Mouse (Mus musculus): ENCODE measurements around the gene Fcrl6. TPM values are rescaled to one million over a fixed set of nuclear protein-coding genes. Genes with fewer than 3 reads are reported as not detected.

Gene Fcrl6
- not detected for polyA plus RNA-seq (2012; fragmentation: generic; extraction: Trizol)
- long read RNA-seq, experiment 1, result 0 reads
- long read RNA-seq, experiment 2, result 0 reads

DNA sequence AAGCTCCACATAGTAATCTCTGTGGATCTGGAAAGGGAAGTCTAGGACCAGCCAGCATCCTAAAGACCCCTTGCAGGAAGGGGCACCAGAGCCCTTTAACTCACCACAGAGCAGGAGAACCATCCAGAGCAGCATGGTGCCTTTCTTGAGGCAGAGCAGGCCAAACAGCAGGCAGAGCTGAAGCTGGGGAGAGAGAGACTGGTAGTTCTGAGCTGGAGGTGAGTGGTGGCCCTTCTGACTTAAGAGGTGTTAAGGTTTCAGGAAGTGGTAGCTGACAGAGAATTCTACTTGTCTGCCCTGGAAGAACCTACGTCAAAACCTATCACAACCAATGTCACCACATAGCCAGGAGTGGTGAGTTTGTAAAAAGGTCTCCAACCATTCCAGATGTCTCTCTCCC is at the start of gene Fcrl6:
Gene Fcrl6 (minus strand): TSS at position 226 of the 400 bp plus-strand sequence.
- Histone ChIP-seq H3ac (ENCODE audit: control insufficient read depth, insufficient read length, low read depth) (no peak within 1 kb of the TSS), H3K4me3 (ENCODE audit: insufficient read depth, poor library complexity, severe bottlenecking) (no peak within 1 kb of the TSS), H3K79me2 (ENCODE audit: control insufficient read depth, insufficient read depth) (no peaks in the 10 kb centered on the region), H3K36me3 (ENCODE audit: control insufficient read depth, insufficient read depth) (no peaks in the 10 kb centered on the region), H3K79me3 (ENCODE audit: low read depth) (no peaks in the 10 kb centered on the region), H3K27me3 (ENCODE audit: control insufficient read depth, insufficient read depth, insufficient read length) (no peaks in the 10 kb centered on the region)
- TF ChIP-seq CEBPB (IDR thresholded peaks at IDR 0.05; ENCODE audit: low read depth), result no peak
- no peak for TF ChIP-seq CTCF (IDR thresholded peaks at IDR 0.05; ENCODE audit: control insufficient read depth, insufficient read depth, insufficient read length)
- TF ChIP-seq MAX (IDR thresholded peaks at IDR 0.05), result no peak
- TF ChIP-seq MYOD1 (IDR thresholded peaks at IDR 0.05; ENCODE audit: control insufficient read depth, insufficient read length, low read depth), result no peak
- no peak for TF ChIP-seq MYOG (IDR thresholded peaks at IDR 0.05; ENCODE audit: control insufficient read depth, extremely low read depth, insufficient read length)
- no peak for TF ChIP-seq FOSL1 (IDR thresholded peaks at IDR 0.05; ENCODE audit: insufficient read depth, low read length, poor library complexity, severe bottlenecking)
- TF ChIP-seq USF1 (IDR thresholded peaks at IDR 0.05; ENCODE audit: low read depth), result no peak

DNA sequence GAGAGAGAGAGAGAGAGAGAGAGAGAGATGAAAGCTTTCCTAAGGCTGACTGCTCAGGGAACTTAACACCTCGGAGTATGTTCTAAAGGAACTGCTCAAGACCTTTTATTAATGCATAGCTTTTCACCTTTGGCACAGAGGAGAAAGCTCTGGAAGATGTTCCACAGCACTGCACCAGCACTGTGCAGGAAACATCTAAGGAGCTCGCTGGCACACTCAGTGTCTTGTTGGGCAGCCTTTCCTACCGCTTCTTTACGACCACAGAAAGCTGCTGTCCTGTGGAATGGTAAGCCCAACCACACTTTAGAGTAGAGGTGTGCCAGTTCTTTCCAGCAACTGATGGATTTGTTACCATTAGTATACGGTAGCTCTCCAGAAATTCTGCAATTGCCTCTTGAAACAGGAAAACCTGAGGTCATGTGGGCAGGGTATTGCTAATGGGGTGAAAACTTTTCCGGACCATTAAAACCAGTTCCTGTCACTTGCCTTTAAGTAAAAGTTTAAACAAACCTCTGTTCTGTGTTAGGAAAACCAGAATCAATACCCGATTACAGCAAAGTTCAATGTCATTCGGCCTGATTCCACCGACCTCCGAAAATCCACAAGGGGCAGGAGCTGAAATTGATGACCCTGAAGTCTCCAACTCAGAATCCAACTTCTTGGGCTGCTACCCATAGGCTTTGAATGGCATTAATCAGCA is 49.1 kb upstream of the Fcrl6 start:
- no peaks in the 10 kb centered on the region for H3K27me3 ChIP-seq (ENCODE audit: control insufficient read depth, insufficient read depth, insufficient read length)
- H3K36me3 ChIP-seq (ENCODE audit: control insufficient read depth, insufficient read depth), result no peaks in the 10 kb centered on the region
- H3ac ChIP-seq (ENCODE audit: control insufficient read depth, insufficient read length, low read depth), result no peak overlapping the region
- H3K79me2 ChIP-seq (ENCODE audit: control insufficient read depth, insufficient read depth), result no peaks in the 10 kb centered on the region
- H3K4me3 ChIP-seq (ENCODE audit: insufficient read depth, poor library complexity, severe bottlenecking), result no peak overlapping the region
- TF ChIP-seq USF1 (IDR thresholded peaks at IDR 0.05; ENCODE audit: low read depth), result no peak
- no peak for TF ChIP-seq MYOD1 (IDR thresholded peaks at IDR 0.05; ENCODE audit: control insufficient read depth, insufficient read length, low read depth)
- TF ChIP-seq CTCF (IDR thresholded peaks at IDR 0.05; ENCODE audit: control insufficient read depth, insufficient read depth, insufficient read length), result no peak
- no peaks in the 10 kb centered on the region for H3K79me3 ChIP-seq (ENCODE audit: low read depth)

DNA sequence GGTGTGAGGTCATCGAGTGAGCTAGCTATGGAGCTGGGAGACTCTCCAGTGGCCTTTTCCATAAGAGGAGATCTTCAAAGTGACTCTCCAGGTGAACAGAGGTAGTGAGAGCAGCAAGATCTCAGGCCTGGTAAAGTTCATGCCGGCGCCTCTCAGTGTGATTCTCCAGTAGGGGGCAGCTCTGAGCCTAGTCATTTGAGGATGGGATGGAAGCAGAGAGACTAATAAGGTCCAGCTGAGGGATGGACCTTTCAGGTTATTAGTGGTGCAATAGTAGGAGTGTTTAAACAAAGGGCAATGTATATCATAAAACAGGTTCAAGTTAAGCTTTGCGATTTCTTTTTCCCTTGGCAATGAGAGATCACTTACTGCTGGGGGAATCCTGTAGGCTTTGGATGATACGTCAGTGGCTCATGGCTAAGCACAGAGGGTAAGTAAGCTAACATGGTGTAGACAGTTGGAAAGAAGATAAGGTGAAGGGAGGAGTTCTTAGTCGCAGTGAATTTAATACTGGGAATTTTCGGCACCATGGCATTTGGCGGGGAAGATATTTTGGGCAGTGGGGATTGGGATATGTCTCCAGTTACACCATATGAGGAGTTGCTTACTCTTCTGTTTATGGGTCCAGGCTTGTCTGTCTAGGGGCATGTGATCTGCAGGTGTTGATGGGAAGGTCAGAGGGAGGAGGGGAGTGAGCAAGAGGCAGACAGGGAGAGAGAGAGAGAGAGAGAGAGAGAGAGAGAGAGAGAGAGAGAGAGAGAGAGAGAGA is 48.4 kb upstream of the Fcrl6 start:
- H3K79me3 ChIP-seq (ENCODE audit: low read depth), result no peaks in the 10 kb centered on the region
- H3K79me2 ChIP-seq (ENCODE audit: control insufficient read depth, insufficient read depth), result no peaks in the 10 kb centered on the region
- no peaks in the 10 kb centered on the region for H3K36me3 ChIP-seq (ENCODE audit: control insufficient read depth, insufficient read depth)
- TF ChIP-seq MYOD1 (IDR thresholded peaks at IDR 0.05; ENCODE audit: control insufficient read depth, insufficient read length, low read depth) (no peak), USF1 (IDR thresholded peaks at IDR 0.05; ENCODE audit: low read depth) (no peak), MAX (IDR thresholded peaks at IDR 0.05) (no peak), CEBPB (IDR thresholded peaks at IDR 0.05; ENCODE audit: low read depth) (no peak), FOSL1 (IDR thresholded peaks at IDR 0.05; ENCODE audit: insufficient read depth, low read length, poor library complexity, severe bottlenecking) (no peak), CTCF (IDR thresholded peaks at IDR 0.05; ENCODE audit: control insufficient read depth, insufficient read depth, insufficient read length) (no peak), MYOG (IDR thresholded peaks at IDR 0.05; ENCODE audit: control insufficient read depth, extremely low read depth, insufficient read length) (no peak)
- H3K4me3 ChIP-seq (ENCODE audit: insufficient read depth, poor library complexity, severe bottlenecking), result no peak overlapping the region
- H3K27me3 ChIP-seq (ENCODE audit: control insufficient read depth, insufficient read depth, insufficient read length), result no peaks in the 10 kb centered on the region
- no peak overlapping the region for H3ac ChIP-seq (ENCODE audit: control insufficient read depth, insufficient read length, low read depth)

DNA sequence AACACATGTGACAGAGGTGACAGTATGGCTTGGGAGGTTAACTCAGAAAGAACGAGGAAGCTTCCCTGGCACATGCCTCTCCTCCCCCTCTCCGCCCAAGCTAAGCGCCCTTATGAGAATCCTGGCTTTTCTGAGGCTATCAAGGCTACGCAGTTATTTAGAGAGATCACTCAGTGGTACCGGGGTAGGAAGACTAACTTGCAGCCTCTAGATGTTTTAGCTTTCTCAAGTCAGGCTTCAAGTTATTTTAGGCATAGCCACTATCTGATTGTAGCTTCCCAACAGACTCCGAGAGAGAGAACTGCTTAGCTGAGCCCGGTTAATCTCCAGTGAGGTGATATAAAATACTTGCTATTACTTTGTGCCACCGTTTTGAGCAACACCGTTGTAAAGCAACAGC is 47.0 kb upstream of the Fcrl6 start:
- TF ChIP-seq MYOG (IDR thresholded peaks at IDR 0.05; ENCODE audit: control insufficient read depth, extremely low read depth, insufficient read length), result no peak
- no peak for TF ChIP-seq MYOD1 (IDR thresholded peaks at IDR 0.05; ENCODE audit: control insufficient read depth, insufficient read length, low read depth)
- TF ChIP-seq FOSL1 (IDR thresholded peaks at IDR 0.05; ENCODE audit: insufficient read depth, low read length, poor library complexity, severe bottlenecking), result no peak
- no peak for TF ChIP-seq CEBPB (IDR thresholded peaks at IDR 0.05; ENCODE audit: low read depth)
- no peak for TF ChIP-seq MAX (IDR thresholded peaks at IDR 0.05)
- no peak for TF ChIP-seq CTCF (IDR thresholded peaks at IDR 0.05; ENCODE audit: control insufficient read depth, insufficient read depth, insufficient read length)
- no peak for TF ChIP-seq USF1 (IDR thresholded peaks at IDR 0.05; ENCODE audit: low read depth)
- Histone ChIP-seq H3K79me3 (ENCODE audit: low read depth) (no peaks in the 10 kb centered on the region), H3ac (ENCODE audit: control insufficient read depth, insufficient read length, low read depth) (no peak overlapping the region), H3K79me2 (ENCODE audit: control insufficient read depth, insufficient read depth) (no peaks in the 10 kb centered on the region), H3K4me3 (ENCODE audit: insufficient read depth, poor library complexity, severe bottlenecking) (no peak overlapping the region), H3K27me3 (ENCODE audit: control insufficient read depth, insufficient read depth, insufficient read length) (no peaks in the 10 kb centered on the region), H3K36me3 (ENCODE audit: control insufficient read depth, insufficient read depth) (no peaks in the 10 kb centered on the region)

DNA sequence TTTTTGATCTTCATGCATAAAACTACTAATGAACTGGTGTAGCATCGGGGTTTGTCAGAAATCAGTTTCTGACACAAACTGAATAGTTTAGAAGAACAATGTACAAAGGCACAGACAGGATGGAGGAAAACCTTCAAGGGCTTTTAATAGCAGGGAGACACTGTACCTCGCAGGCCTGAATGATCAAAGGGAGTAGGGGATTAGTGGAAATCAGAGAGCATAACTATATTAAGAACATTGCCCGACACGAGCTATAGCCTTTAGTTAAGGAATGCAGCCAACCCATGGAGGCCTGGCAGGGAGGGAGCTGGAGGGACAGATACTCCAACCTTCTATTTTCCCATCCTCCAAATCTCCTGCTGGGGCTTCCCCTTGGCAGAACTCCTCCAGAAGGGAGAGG is 44.9 kb upstream of the Fcrl6 start:
- no peaks in the 10 kb centered on the region for H3K36me3 ChIP-seq (ENCODE audit: control insufficient read depth, insufficient read depth)
- TF ChIP-seq MYOG (IDR thresholded peaks at IDR 0.05; ENCODE audit: control insufficient read depth, extremely low read depth, insufficient read length) (no peak), USF1 (IDR thresholded peaks at IDR 0.05; ENCODE audit: low read depth) (no peak), MYOD1 (IDR thresholded peaks at IDR 0.05; ENCODE audit: control insufficient read depth, insufficient read length, low read depth) (no peak), CEBPB (IDR thresholded peaks at IDR 0.05; ENCODE audit: low read depth) (no peak), FOSL1 (IDR thresholded peaks at IDR 0.05; ENCODE audit: insufficient read depth, low read length, poor library complexity, severe bottlenecking) (no peak), CTCF (IDR thresholded peaks at IDR 0.05; ENCODE audit: control insufficient read depth, insufficient read depth, insufficient read length) (no peak), MAX (IDR thresholded peaks at IDR 0.05) (no peak)
- H3ac ChIP-seq (ENCODE audit: control insufficient read depth, insufficient read length, low read depth), result no peak overlapping the region
- H3K4me3 ChIP-seq (ENCODE audit: insufficient read depth, poor library complexity, severe bottlenecking), result no peak overlapping the region
- no peaks in the 10 kb centered on the region for H3K79me3 ChIP-seq (ENCODE audit: low read depth)
- no peaks in the 10 kb centered on the region for H3K79me2 ChIP-seq (ENCODE audit: control insufficient read depth, insufficient read depth)
- H3K27me3 ChIP-seq (ENCODE audit: control insufficient read depth, insufficient read depth, insufficient read length), result no peaks in the 10 kb centered on the region
